Mouse (Mus musculus) midbrain, embryonic 14.5 days (tissue): ENCODE measurements around the gene Rab3gap2. TPM values are rescaled to one million over a fixed set of nuclear protein-coding genes. Genes with fewer than 3 reads are reported as not detected.
A peak's percentile ranks its signal among the peaks of the same experiment; 100 is the strongest.

Source experiments
- ATAC-seq: fragments of 200-750 bp; cut with Nextera tagmentation; 2 replicates; pipeline ENCODE4 v1.8.0; 2017; ENCODE audit warnings: moderate number of reproducible peaks, moderate library complexity; ENCODE audit not compliant: low FRiP score, low TSS enrichment
- DNase-seq: peaks from one replicate; pipeline ENCODE4 v3.0.0-alpha.2; 2015
- H3K27ac ChIP-seq: fragments of 300-500 bp; sonication (generic); replicated peaks from 2 replicates; pipeline ENCODE4 v1.5.1; 2014; ENCODE audit warnings: mild to moderate bottlenecking, low read depth, low read length, moderate library complexity
- H3K27me3 ChIP-seq: fragments of 300-500 bp; sonication (generic); 2 replicates; pipeline ENCODE4 v1.6.1; 2014; ENCODE audit warnings: low read length, control low read depth, mixed read lengths; ENCODE audit not compliant: control insufficient read depth, insufficient read depth
- H3K36me3 ChIP-seq: fragments of 300-500 bp; sonication (generic); 2 replicates; pipeline ENCODE4 v1.6.1; 2014; ENCODE audit warnings: low read length, control low read depth; ENCODE audit not compliant: control insufficient read depth, insufficient read depth
- H3K4me1 ChIP-seq: fragments of 300-500 bp; sonication (generic); 2 replicates; pipeline ENCODE4 v1.6.1; 2014; ENCODE audit warnings: mild to moderate bottlenecking, antibody characterized with exemption, low read length, control low read depth; ENCODE audit not compliant: control insufficient read depth, insufficient read depth
- H3K4me2 ChIP-seq: fragments of 300-500 bp; sonication (generic); 2 replicates; pipeline ENCODE4 v1.6.1; 2014; ENCODE audit warnings: mild to moderate bottlenecking, low read length, moderate library complexity
- H3K4me3 ChIP-seq: fragments of 300-500 bp; sonication (generic); replicated peaks from 2 replicates; pipeline ENCODE4 v1.5.1; 2014; ENCODE audit warnings: low read depth, low read length
- H3K9ac ChIP-seq: fragments of 300-500 bp; sonication (generic); replicated peaks from 2 replicates; pipeline ENCODE4 v1.6.1; 2014; ENCODE audit warnings: mild to moderate bottlenecking, low read length, moderate library complexity
- H3K9me3 ChIP-seq: fragments of 300-500 bp; sonication (generic); 2 replicates; pipeline ENCODE4 v1.6.1; 2016; ENCODE audit warnings: low read length, control low read depth, mixed read lengths; ENCODE audit not compliant: control insufficient read depth
- WGBS: fragments of 180-500 bp; shearing (Covaris S2); extraction: QIAGEN DNeasy Blood & Tissue Kit; methylation state at CpG from one replicate; pipeline ENCODE4 v1.1.7; 2014; 5-methylcytosine and 5-hydroxymethylcytosine counted together
- polyA plus RNA-seq: library from polyadenylated mRNA; unstranded; fragments of >200 nt; fragmentation: Nextera tagmentation; extraction: Ambion mirVana; gene quantifications from 2 replicates; pipeline ENCODE4 v1.2.1, GENCODE M21; 2014

The Rab3gap2 gene
- polyA plus RNA-seq, 1 experiment from 2014 or later: 26.5 TPM

DNA sequence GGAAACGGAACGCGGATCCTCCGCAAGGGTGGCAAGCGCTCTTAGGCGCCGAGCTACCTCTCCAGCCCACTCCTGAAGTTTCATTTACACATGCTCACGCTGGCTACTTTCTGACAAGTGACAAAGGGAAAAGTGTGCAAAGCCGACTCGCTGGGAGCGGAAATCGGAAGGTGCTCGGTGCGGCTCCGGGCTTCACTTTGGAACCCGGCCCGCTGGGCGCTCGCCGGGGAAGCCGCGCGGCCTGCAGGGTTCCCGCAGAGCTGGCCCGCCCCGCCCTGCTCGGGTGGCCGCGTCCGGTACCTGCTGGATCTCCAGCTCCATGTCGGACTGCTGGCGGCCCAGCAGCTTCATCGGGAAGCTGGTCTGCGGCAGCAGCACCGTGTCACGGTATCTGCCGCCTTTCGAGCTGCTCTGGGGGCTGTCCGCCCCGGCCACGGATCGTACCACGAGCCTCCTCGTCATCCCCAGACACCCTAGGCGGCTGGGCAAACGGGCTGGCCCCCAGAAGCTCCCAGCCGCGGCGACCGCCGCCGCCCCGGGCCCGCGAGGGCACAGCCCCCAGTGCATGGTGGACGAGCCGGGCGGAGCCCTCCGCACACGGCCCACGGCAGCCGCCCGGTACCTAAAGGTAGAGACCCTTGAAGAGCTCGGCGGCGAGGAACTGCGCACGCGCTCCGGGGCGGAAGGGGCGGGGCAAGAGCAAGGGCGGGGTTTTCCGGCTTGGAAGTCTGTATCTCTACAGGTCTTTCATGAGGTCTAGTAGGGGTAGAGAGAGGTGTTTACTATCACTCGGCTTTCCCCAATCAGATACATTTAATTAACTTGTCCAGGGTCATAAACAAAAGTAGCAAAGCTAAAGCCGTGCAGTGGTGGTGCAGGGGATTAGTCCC is 125.0 kb downstream of the Rab3gap2 start, which contains the start of gene Iars2:
Gene Iars2 (minus strand): TSS at position 676 of the 890 bp plus-strand sequence.
- no peaks in the 10 kb centered on the region for H3K9me3 ChIP-seq
- H3K27ac ChIP-seq: peak within 1 kb of the TSS; percentile 91
- under 1% methylated on average over 76 of the region's 76 CpGs for WGBS
- peak; percentile 91 for ATAC-seq
- peak; percentile 95 for DNase-seq
- H3K9ac ChIP-seq: peak within 1 kb of the TSS; percentile 92
- peaks cover 22% of the 10 kb centered on the region for H3K4me1 ChIP-seq
- H3K36me3 ChIP-seq: peaks cover 27% of the 10 kb centered on the region
- peak within 1 kb of the TSS; percentile 94 for H3K4me3 ChIP-seq
- no peaks in the 10 kb centered on the region for H3K27me3 ChIP-seq
- peak within 1 kb of the TSS; percentile 80 for H3K4me2 ChIP-seq

DNA sequence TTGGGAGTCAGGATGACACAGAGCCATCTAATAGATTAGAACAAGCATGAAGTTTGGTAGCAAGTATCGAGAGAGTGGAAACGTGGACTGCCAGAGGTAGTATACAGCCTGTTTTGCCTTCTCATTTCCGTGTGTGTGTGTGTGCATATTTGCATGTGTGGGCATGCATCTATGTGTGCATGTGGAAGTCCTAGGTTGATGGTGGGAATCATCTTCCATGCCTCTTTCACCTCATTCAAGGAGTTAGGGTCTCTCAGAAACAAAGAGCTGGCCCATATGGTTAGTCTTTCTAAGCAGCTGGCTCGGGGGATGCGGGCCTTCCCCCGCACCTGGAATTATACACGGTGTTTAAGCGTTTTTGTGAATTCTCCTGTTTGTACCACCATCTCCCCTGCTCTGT is 125.9 kb downstream of the Rab3gap2 start:
- Histone ChIP-seq H3K4me3 (no peak overlapping the region), H3K36me3 (peaks cover 22% of the 10 kb centered on the region), H3K4me2 (peak overlapping the region; percentile 80), H3K9me3 (no peaks in the 10 kb centered on the region), H3K9ac (no peak overlapping the region), H3K27me3 (no peaks in the 10 kb centered on the region), H3K27ac (no peak overlapping the region), H3K4me1 (peaks cover 23% of the 10 kb centered on the region)
- no peak for DNase-seq
- ATAC-seq: no peak
- 94% methylated on average over 8 of the region's 8 CpGs for whole genome bisulfite sequencing

- H3K9me3 ChIP-seq: no peaks in the 10 kb centered on the region
- no peak for ATAC-seq
- H3K4me3 ChIP-seq: peak overlapping the region; percentile 74
- 56% methylated on average over 5 of the region's 5 CpGs for WGBS
- H3K4me1 ChIP-seq: peaks cover 23% of the 10 kb centered on the region
- no peaks in the 10 kb centered on the region for H3K27me3 ChIP-seq
- H3K9ac ChIP-seq: no peak overlapping the region; the same call in 1 of the 2 replicates
- H3K27ac ChIP-seq: no peak overlapping the region
- peak overlapping the region; percentile 76 for H3K4me2 ChIP-seq
- DNase-seq: no peak
- peaks cover 10% of the 10 kb centered on the region for H3K36me3 ChIP-seq
Measured at GRCm38 (mm10) chr1:185331364-185331763, 127.4 kb downstream of the Rab3gap2 start.

GRCm38 (mm10) chr1:185331983-185332430 is 128.1 kb downstream of the Rab3gap2 start, which contains the start of gene Bpnt1:
Bpnt1 (plus strand) TSS chr1:185332149.
- Histone ChIP-seq H3K27ac (peak within 1 kb of the TSS; percentile 70), H3K4me2 (peak within 1 kb of the TSS; percentile 76), H3K27me3 (no peaks in the 10 kb centered on the region), H3K4me1 (peaks cover 23% of the 10 kb centered on the region), H3K36me3 (peaks cover 3% of the 10 kb centered on the region), H3K4me3 (peak within 1 kb of the TSS; percentile 74), H3K9ac (peak within 1 kb of the TSS; percentile 80), H3K9me3 (no peaks in the 10 kb centered on the region)
- ATAC-seq (peak; percentile 85), DNase-seq (peak; percentile 97)
- WGBS: under 1% methylated on average over 32 of the region's 32 CpGs

GRCm38 (mm10) chr1:185333651-185334050 is 129.7 kb downstream of the Rab3gap2 start:
- Histone ChIP-seq H3K4me1 (peaks cover 18% of the 10 kb centered on the region), H3K9ac (no peak overlapping the region), H3K27me3 (no peaks in the 10 kb centered on the region), H3K27ac (no peak overlapping the region), H3K4me3 (no peak overlapping the region), H3K36me3 (peaks cover 5% of the 10 kb centered on the region; the same call in 1 of the 2 replicates), H3K9me3 (no peaks in the 10 kb centered on the region), H3K4me2 (no peak overlapping the region)
- 95% methylated on average over 5 of the region's 5 CpGs for WGBS
- no peak for DNase-seq
- no peak for ATAC-seq

GRCm38 (mm10) chr1:185334136-185334535 is 130.2 kb downstream of the Rab3gap2 start:
- WGBS: 90% methylated on average over 4 of the region's 4 CpGs
- ATAC-seq: no peak
- no peak overlapping the region for H3K9ac ChIP-seq

GRCm38 (mm10) chr1:185335231-185335765 is 131.4 kb downstream of the Rab3gap2 start:
- H3K27me3 ChIP-seq: no peaks in the 10 kb centered on the region
- no peak for ATAC-seq
- DNase-seq: no peak

More at GRCm38 (mm10) chr1:185334136-185334535, 130.2 kb downstream of the Rab3gap2 start:
- H3K27ac ChIP-seq: no peak overlapping the region
- H3K9me3 ChIP-seq: no peaks in the 10 kb centered on the region
- H3K4me2 ChIP-seq: no peak overlapping the region
- DNase-seq: no peak
- H3K4me3 ChIP-seq: no peak overlapping the region
- H3K36me3 ChIP-seq: peaks cover 9% of the 10 kb centered on the region; the same call in 1 of the 2 replicates
- peaks cover 18% of the 10 kb centered on the region for H3K4me1 ChIP-seq
- H3K27me3 ChIP-seq: no peaks in the 10 kb centered on the region

More at GRCm38 (mm10) chr1:185335231-185335765, 131.4 kb downstream of the Rab3gap2 start:
- Histone ChIP-seq H3K4me1 (peaks cover 14% of the 10 kb centered on the region), H3K4me3 (no peak overlapping the region), H3K9ac (no peak overlapping the region), H3K27ac (no peak overlapping the region), H3K4me2 (no peak overlapping the region), H3K36me3 (peaks cover 15% of the 10 kb centered on the region), H3K9me3 (no peaks in the 10 kb centered on the region)
- 73% methylated on average over 6 of the region's 6 CpGs for WGBS
